Mouse (Mus musculus) adrenal gland, postnatal 36 days (tissue): ENCODE measurements at regions not wholly inside any gene's neighbourhood (a gene's known extent, or its start where the extent isn't known, plus 50 kb on each side); places are given as distances from the start of the nearest gene placed in this dataset.
"Not testable (repeated sequence)": the region's sequence is repeated elsewhere in the genome, so short reads cannot be mapped to it uniquely, and the experiment has no call there.

ENCODE experiments used
- DNase-seq, 2 experiments: peaks; one replicate each; pipeline ENCODE4 v3.0.0; 2021; ENCODE audit warnings: mixed read lengths in 1 of 2

- DNase-seq, result no peak
Observed at GRCm38 (mm10) chr15:5625367-5625766, 381.4 kb upstream of the Ptger4 start.

- no peak for DNase-seq
Observed at GRCm38 (mm10) chr15:5646673-5647072, 402.7 kb upstream of the Ptger4 start.

GRCm38 (mm10) chr15:5658796-5659195 is 414.8 kb upstream of the Ptger4 start:
- DNase-seq, result no peak

- DNase-seq, result no peak
Observed at GRCm38 (mm10) chr15:5660819-5661218, 416.8 kb upstream of the Ptger4 start.

- no peak for DNase-seq
Observed at GRCm38 (mm10) chr15:5671781-5672180, 427.8 kb upstream of the Ptger4 start.

GRCm38 (mm10) chr15:5676704-5677103 is 432.7 kb upstream of the Ptger4 start:
- DNase-seq, result no peak

GRCm38 (mm10) chr15:5693810-5694209 is 449.8 kb upstream of the Ptger4 start:
- DNase-seq, result no peak

- DNase-seq, result no peak
Observed at GRCm38 (mm10) chr15:5695015-5695414, 451.0 kb upstream of the Ptger4 start.

- no peak for DNase-seq
Observed at GRCm38 (mm10) chr15:5708454-5708853, 464.5 kb upstream of the Ptger4 start.

GRCm38 (mm10) chr15:5740658-5741057 is 496.7 kb upstream of the Ptger4 start:
- DNase-seq, result no peak

- DNase-seq, result no peak
Observed at GRCm38 (mm10) chr15:5743893-5744292, 499.9 kb upstream of the Ptger4 start.

GRCm38 (mm10) chr15:5758690-5759089 is 514.7 kb upstream of the Ptger4 start:
- no peak for DNase-seq

- DNase-seq, result no peak
Observed at GRCm38 (mm10) chr15:5762216-5762615, 518.2 kb upstream of the Ptger4 start.

- DNase-seq, result no peak
Observed at GRCm38 (mm10) chr15:5777074-5777473, 522.5 kb upstream of the Dab2 start.

- no peak for DNase-seq
Observed at GRCm38 (mm10) chr15:5799917-5800316, 499.7 kb upstream of the Dab2 start.

GRCm38 (mm10) chr15:5811154-5811732 is 488.3 kb upstream of the Dab2 start:
- DNase-seq, result no peak

- DNase-seq, result no peak
Observed at GRCm38 (mm10) chr15:5811958-5812357, 487.6 kb upstream of the Dab2 start.

- DNase-seq, result no peak
Observed at GRCm38 (mm10) chr15:5817901-5818576, 481.5 kb upstream of the Dab2 start.

- no peak for DNase-seq
Observed at GRCm38 (mm10) chr15:5839963-5840362, 459.6 kb upstream of the Dab2 start.

GRCm38 (mm10) chr15:5841369-5842149 is 458.0 kb upstream of the Dab2 start:
- DNase-seq, result not testable (repeated sequence)

- no peak for DNase-seq
Observed at GRCm38 (mm10) chr15:5846571-5846970, 453.0 kb upstream of the Dab2 start.

- DNase-seq, result no peak
Observed at GRCm38 (mm10) chr15:5847413-5848100, 452.0 kb upstream of the Dab2 start.

GRCm38 (mm10) chr15:5852523-5852922 is 447.1 kb upstream of the Dab2 start:
- no peak for DNase-seq
